Mouse (Mus musculus): ENCODE measurements around the gene Fam72a. TPM values are rescaled to one million over a fixed set of nuclear protein-coding genes. Genes with fewer than 3 reads are reported as not detected.
A peak's percentile ranks its signal among the peaks of the same experiment; 100 is the strongest.

Fam72a gene
- polyA plus RNA-seq, 1 experiment: 1.9 TPM

DNA sequence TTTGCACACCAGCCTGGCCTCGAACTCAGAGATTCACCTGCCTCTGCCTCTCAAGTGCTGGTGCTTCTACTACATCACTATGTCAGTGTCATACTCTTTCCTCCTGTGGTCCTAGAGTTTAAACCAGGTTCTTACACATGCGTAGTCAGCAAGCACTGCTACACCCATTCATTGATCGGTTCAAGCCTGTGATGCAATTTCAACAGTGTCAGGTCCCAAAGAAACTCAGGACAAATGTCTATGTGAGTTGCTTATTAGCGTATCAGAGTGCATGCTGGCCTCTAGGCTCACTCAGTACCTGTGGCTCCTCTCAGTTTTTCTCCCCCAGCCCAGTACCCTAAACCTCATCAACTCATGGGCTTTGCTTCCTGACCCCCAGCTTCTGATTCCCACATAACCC, 42.7 kb downstream of the Fam72a start:
- no peak overlapping the region for H3K4me2 ChIP-seq (ENCODE audit: low read depth)
- no peaks in the 10 kb centered on the region for H3K27me3 ChIP-seq (ENCODE audit: control insufficient read depth, insufficient read depth, insufficient read length)
- H3K4me3 ChIP-seq: no peak overlapping the region
- no peaks in the 10 kb centered on the region for H3K79me2 ChIP-seq (ENCODE audit: control insufficient read depth, insufficient read depth)
- H3ac ChIP-seq (ENCODE audit: control insufficient read depth, insufficient read length): no peak overlapping the region
- TF ChIP-seq POLR2A (IDR thresholded peaks at IDR 0.05; ENCODE audit: insufficient read length, low read depth): no peak
- TF ChIP-seq POLR2AphosphoS2 (IDR thresholded peaks at IDR 0.05; ENCODE audit: insufficient read length, low read depth): no peak
- no peak for TF ChIP-seq CEBPB (IDR thresholded peaks at IDR 0.05; ENCODE audit: insufficient read depth, poor library complexity, severe bottlenecking)
- TF ChIP-seq TCF3 (IDR thresholded peaks at IDR 0.05; ENCODE audit: insufficient read length, low read depth): no peak
- no peak for TF ChIP-seq USF1 (IDR thresholded peaks at IDR 0.05; ENCODE audit: low read depth)
- TF ChIP-seq REST (IDR thresholded peaks at IDR 0.05; ENCODE audit: insufficient read depth, insufficient read length): no peak
- TF ChIP-seq MAX (IDR thresholded peaks at IDR 0.05; ENCODE audit: low read depth): no peak
- TF ChIP-seq MYOD1 (IDR thresholded peaks at IDR 0.05; ENCODE audit: control insufficient read depth in 1 of 3, insufficient read length in 2 of 3, low read depth in 2 of 3): no peak
- no peak for TF ChIP-seq E2F4 (IDR thresholded peaks at IDR 0.05; ENCODE audit: insufficient read depth)
- no peak for TF ChIP-seq SRF (IDR thresholded peaks at IDR 0.05; ENCODE audit: control insufficient read depth, insufficient read length, low read depth)
- TF ChIP-seq TCF12 (IDR thresholded peaks at IDR 0.05; ENCODE audit: insufficient read depth, poor library complexity, severe bottlenecking): no peak
- H3K36me3 ChIP-seq (ENCODE audit: control insufficient read depth, insufficient read depth): no peaks in the 10 kb centered on the region

- H3K36me3 ChIP-seq (ENCODE audit: control insufficient read depth, insufficient read depth): no peaks in the 10 kb centered on the region
- H3K4me3 ChIP-seq: no peak overlapping the region
- no peak overlapping the region for H3K4me2 ChIP-seq (ENCODE audit: low read depth)
- no peaks in the 10 kb centered on the region for H3K79me2 ChIP-seq (ENCODE audit: control insufficient read depth, insufficient read depth)
- no peak overlapping the region for H3ac ChIP-seq (ENCODE audit: control insufficient read depth, insufficient read length)
- no peaks in the 10 kb centered on the region for H3K27me3 ChIP-seq (ENCODE audit: control insufficient read depth, insufficient read depth, insufficient read length)
- TF ChIP-seq MYOG (IDR thresholded peaks at IDR 0.05; ENCODE audit: control insufficient read depth in 1 of 3, insufficient read depth in 1 of 3, insufficient read length in 2 of 3, low read depth in 2 of 3) (no peak), POLR2A (IDR thresholded peaks at IDR 0.05; ENCODE audit: insufficient read length, low read depth) (no peak), REST (IDR thresholded peaks at IDR 0.05; ENCODE audit: insufficient read depth, insufficient read length) (no peak), USF1 (IDR thresholded peaks at IDR 0.05; ENCODE audit: low read depth) (no peak), MYOD1 (IDR thresholded peaks at IDR 0.05; ENCODE audit: control insufficient read depth in 1 of 3, insufficient read length in 2 of 3, low read depth in 2 of 3) (no peak), TCF12 (IDR thresholded peaks at IDR 0.05; ENCODE audit: insufficient read depth, poor library complexity, severe bottlenecking) (no peak), E2F4 (IDR thresholded peaks at IDR 0.05; ENCODE audit: insufficient read depth) (no peak), SRF (IDR thresholded peaks at IDR 0.05; ENCODE audit: control insufficient read depth, insufficient read length, low read depth) (no peak), POLR2AphosphoS2 (IDR thresholded peaks at IDR 0.05; ENCODE audit: insufficient read length, low read depth) (no peak), TCF3 (IDR thresholded peaks at IDR 0.05; ENCODE audit: insufficient read length, low read depth) (no peak), CEBPB (IDR thresholded peaks at IDR 0.05; ENCODE audit: insufficient read depth, poor library complexity, severe bottlenecking) (no peak), MAX (IDR thresholded peaks at IDR 0.05; ENCODE audit: low read depth) (no peak)
Observed at GRCm38 (mm10) chr1:131573721-131574120, 46.0 kb downstream of the Fam72a start.

GRCm38 (mm10) chr1:131578943-131579680, 51.4 kb downstream of the Fam72a start:
- Histone ChIP-seq H3K4me3 (no peak overlapping the region), H3K4me2 (ENCODE audit: low read depth) (no peak overlapping the region), H3K79me2 (ENCODE audit: control insufficient read depth, insufficient read depth) (no peaks in the 10 kb centered on the region), H3K27me3 (ENCODE audit: control insufficient read depth, insufficient read depth, insufficient read length) (no peaks in the 10 kb centered on the region), H3ac (ENCODE audit: control insufficient read depth, insufficient read length) (no peak overlapping the region), H3K36me3 (ENCODE audit: control insufficient read depth, insufficient read depth) (no peaks in the 10 kb centered on the region)
- TF ChIP-seq CEBPB (IDR thresholded peaks at IDR 0.05; ENCODE audit: insufficient read depth, poor library complexity, severe bottlenecking) (no peak), USF1 (IDR thresholded peaks at IDR 0.05; ENCODE audit: low read depth) (no peak), POLR2AphosphoS2 (IDR thresholded peaks at IDR 0.05; ENCODE audit: insufficient read length, low read depth) (no peak), MAX (IDR thresholded peaks at IDR 0.05; ENCODE audit: low read depth) (no peak), REST (IDR thresholded peaks at IDR 0.05; ENCODE audit: insufficient read depth, insufficient read length) (no peak), MYOD1 (IDR thresholded peaks at IDR 0.05; ENCODE audit: control insufficient read depth in 1 of 3, insufficient read length in 2 of 3, low read depth in 2 of 3) (no peak), MYOG (IDR thresholded peaks at IDR 0.05; ENCODE audit: control insufficient read depth in 1 of 3, insufficient read depth in 1 of 3, insufficient read length in 2 of 3, low read depth in 2 of 3) (no peak), SRF (IDR thresholded peaks at IDR 0.05; ENCODE audit: control insufficient read depth, insufficient read length, low read depth) (no peak), TCF3 (IDR thresholded peaks at IDR 0.05; ENCODE audit: insufficient read length, low read depth) (no peak), TCF12 (IDR thresholded peaks at IDR 0.05; ENCODE audit: insufficient read depth, poor library complexity, severe bottlenecking) (no peak), POLR2A (IDR thresholded peaks at IDR 0.05; ENCODE audit: insufficient read length, low read depth) (no peak), E2F4 (IDR thresholded peaks at IDR 0.05; ENCODE audit: insufficient read depth) (no peak)

DNA sequence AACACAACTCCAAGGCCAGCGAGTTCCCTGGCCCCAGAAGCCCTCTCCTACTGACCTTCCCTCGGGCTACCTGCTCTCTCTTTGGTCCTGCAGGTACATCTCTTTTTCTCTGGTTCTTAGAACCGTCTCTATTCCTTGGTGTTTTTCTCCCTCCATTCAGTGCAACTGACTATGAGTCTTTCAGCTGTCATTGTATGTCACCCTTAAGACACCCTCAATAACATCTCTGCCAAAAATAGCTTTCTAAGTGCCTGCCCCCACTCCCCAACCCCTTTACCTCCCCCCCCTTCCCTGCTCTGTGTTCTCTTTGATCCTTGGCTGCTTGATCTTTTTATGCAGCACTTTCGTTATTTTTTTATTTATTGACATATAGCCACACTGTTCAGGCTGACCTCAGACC, 52.7 kb downstream of the Fam72a start:
- Histone ChIP-seq H3ac (ENCODE audit: control insufficient read depth, insufficient read length) (no peak overlapping the region), H3K4me3 (no peak overlapping the region), H3K4me2 (ENCODE audit: low read depth) (peak overlapping the region; percentile 57), H3K79me2 (ENCODE audit: control insufficient read depth, insufficient read depth) (no peaks in the 10 kb centered on the region), H3K27me3 (ENCODE audit: control insufficient read depth, insufficient read depth, insufficient read length) (no peaks in the 10 kb centered on the region), H3K36me3 (ENCODE audit: control insufficient read depth, insufficient read depth) (no peaks in the 10 kb centered on the region)
- no peak for TF ChIP-seq TCF3 (IDR thresholded peaks at IDR 0.05; ENCODE audit: insufficient read length, low read depth)
- peak; percentile 47 to 72 (median 61) for TF ChIP-seq MYOD1 (IDR thresholded peaks at IDR 0.05; ENCODE audit: control insufficient read depth in 1 of 3, insufficient read length in 2 of 3, low read depth in 2 of 3)

- no peaks in the 10 kb centered on the region for H3K27me3 ChIP-seq (ENCODE audit: control insufficient read depth, insufficient read depth, insufficient read length)
- TF ChIP-seq TCF12 (IDR thresholded peaks at IDR 0.05; ENCODE audit: insufficient read depth, poor library complexity, severe bottlenecking) (no peak), E2F4 (IDR thresholded peaks at IDR 0.05; ENCODE audit: insufficient read depth) (no peak), SRF (IDR thresholded peaks at IDR 0.05; ENCODE audit: control insufficient read depth, insufficient read length, low read depth) (no peak), POLR2A (IDR thresholded peaks at IDR 0.05; ENCODE audit: insufficient read length, low read depth) (no peak), POLR2AphosphoS2 (IDR thresholded peaks at IDR 0.05; ENCODE audit: insufficient read length, low read depth) (no peak)
- H3K4me3 ChIP-seq: no peak overlapping the region
- H3K79me2 ChIP-seq (ENCODE audit: control insufficient read depth, insufficient read depth): no peaks in the 10 kb centered on the region
- H3ac ChIP-seq (ENCODE audit: control insufficient read depth, insufficient read length): no peak overlapping the region
- no peak overlapping the region for H3K4me2 ChIP-seq (ENCODE audit: low read depth)
- H3K36me3 ChIP-seq (ENCODE audit: control insufficient read depth, insufficient read depth): no peaks in the 10 kb centered on the region
Observed at GRCm38 (mm10) chr1:131583598-131583997, 55.9 kb downstream of the Fam72a start.

Data from myocyte (in vitro differentiated cells).